Mouse (Mus musculus): ENCODE results near the gene Csnk2a1. TPM values are rescaled to one million over a fixed set of nuclear protein-coding genes. Genes with fewer than 3 reads are reported as not detected.
A peak's percentile ranks its signal among the peaks of the same experiment; 100 is the strongest.
"Not testable (repeated sequence)": the region's sequence is repeated elsewhere in the genome, so short reads cannot be mapped to it uniquely, and the experiment has no call there.

Csnk2a1 gene
- polyA plus RNA-seq, 1 experiment, result 70.2 TPM

DNA sequence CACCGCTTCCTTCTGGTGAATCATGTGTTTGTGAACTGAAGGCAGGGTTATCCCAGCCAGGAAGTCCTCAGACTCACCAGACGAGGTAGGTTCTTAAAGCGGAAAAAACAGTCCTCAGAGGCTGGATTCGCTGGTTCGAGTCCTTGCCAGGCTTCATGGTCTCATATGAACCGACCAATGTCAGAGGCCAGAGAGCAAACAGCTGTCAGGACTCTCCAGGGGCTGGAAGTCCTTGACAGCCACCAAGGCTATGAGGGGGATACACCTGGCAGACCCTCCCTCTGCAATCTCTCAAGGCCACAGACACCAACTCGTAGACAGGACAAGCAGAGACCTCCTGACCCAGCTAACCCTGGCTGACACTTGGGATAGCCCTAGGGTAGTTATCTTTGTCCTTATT lies 37.4 kb upstream of the Csnk2a1 start:
- TF ChIP-seq CTCF (IDR thresholded peaks at IDR 0.05; ENCODE audit: borderline replicate concordance, insufficient read depth, low read depth, low read length) (no peak), POLR2A (IDR thresholded peaks at IDR 0.05; ENCODE audit: borderline replicate concordance, insufficient read depth, low read length) (no peak)
- Histone ChIP-seq H3K27ac (ENCODE audit: insufficient read depth, low read length) (no peak overlapping the region), H3K4me1 (ENCODE audit: control insufficient read depth, insufficient read depth, low read length) (peaks cover 3% of the 10 kb centered on the region; the same call in 1 of the 2 replicates), H3K27me3 (ENCODE audit: control insufficient read depth, insufficient read depth, low read length) (no peaks in the 10 kb centered on the region), H3K4me3 (replicated peaks; ENCODE audit: insufficient read depth, low read depth, low read length) (no peak overlapping the region)
- no peak for DNase-seq
- 77% methylated on average over 7 of the region's 7 CpGs for WGBS

DNA sequence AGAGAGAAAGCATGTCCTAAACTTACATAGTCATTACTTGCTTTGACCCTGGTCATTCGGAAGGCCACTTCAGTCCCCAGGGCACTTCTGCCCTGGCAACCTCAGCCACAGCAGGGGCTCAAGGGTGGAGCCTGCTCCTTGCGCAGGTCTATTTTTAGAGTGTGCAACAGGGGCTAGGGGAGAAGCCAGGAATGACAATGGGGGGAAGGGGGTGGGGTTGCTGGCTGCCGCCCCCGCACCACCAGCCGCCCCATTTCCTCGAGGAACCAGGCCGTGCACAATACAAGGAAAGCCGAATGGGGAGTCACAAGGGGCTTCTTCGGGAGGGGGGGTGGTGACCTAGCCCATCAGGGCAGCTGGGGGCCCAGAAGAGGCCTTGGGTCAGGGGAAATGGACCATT lies 37.0 kb upstream of the Csnk2a1 start:
- H3K4me3 ChIP-seq (replicated peaks; ENCODE audit: insufficient read depth, low read depth, low read length), result no peak overlapping the region
- no peaks in the 10 kb centered on the region for H3K27me3 ChIP-seq (ENCODE audit: control insufficient read depth, insufficient read depth, low read length)
- H3K27ac ChIP-seq (ENCODE audit: insufficient read depth, low read length), result no peak overlapping the region
- DNase-seq, result no peak
- no peak for TF ChIP-seq POLR2A (IDR thresholded peaks at IDR 0.05; ENCODE audit: borderline replicate concordance, insufficient read depth, low read length)
- no peak for TF ChIP-seq CTCF (IDR thresholded peaks at IDR 0.05; ENCODE audit: borderline replicate concordance, insufficient read depth, low read depth, low read length)
- peaks cover 3% of the 10 kb centered on the region; the same call in 1 of the 2 replicates for H3K4me1 ChIP-seq (ENCODE audit: control insufficient read depth, insufficient read depth, low read length)
- 62% methylated on average over 9 of the region's 9 CpGs for WGBS

DNA sequence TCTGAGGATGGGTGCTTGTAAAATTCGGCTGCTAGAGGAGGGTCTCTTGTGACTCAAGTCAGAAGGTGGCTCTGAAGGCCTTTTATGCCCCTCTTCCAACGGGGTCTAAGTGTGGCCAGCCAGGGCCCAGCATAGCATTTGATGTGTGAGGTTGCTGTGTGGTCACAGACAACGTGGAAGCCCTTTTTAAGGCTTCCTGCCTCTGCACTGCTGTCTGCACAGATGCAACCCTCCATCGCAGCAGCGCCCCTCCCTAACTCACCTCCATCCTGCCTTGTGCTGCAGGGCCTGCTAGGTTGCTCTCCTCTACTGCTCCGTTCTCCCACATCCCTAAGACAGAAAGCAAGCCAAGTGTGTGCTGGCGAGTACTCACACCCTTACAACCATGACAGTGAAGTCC lies 36.5 kb upstream of the Csnk2a1 start:
- Histone ChIP-seq H3K27me3 (ENCODE audit: control insufficient read depth, insufficient read depth, low read length) (no peaks in the 10 kb centered on the region), H3K4me1 (ENCODE audit: control insufficient read depth, insufficient read depth, low read length) (peaks cover 3% of the 10 kb centered on the region; the same call in 1 of the 2 replicates), H3K27ac (ENCODE audit: insufficient read depth, low read length) (no peak overlapping the region), H3K4me3 (replicated peaks; ENCODE audit: insufficient read depth, low read depth, low read length) (no peak overlapping the region)
- no peak for DNase-seq
- WGBS, result 61% methylated on average over 7 of the region's 7 CpGs
- TF ChIP-seq CTCF (IDR thresholded peaks at IDR 0.05; ENCODE audit: borderline replicate concordance, insufficient read depth, low read depth, low read length) (no peak), POLR2A (IDR thresholded peaks at IDR 0.05; ENCODE audit: borderline replicate concordance, insufficient read depth, low read length) (no peak)

DNA sequence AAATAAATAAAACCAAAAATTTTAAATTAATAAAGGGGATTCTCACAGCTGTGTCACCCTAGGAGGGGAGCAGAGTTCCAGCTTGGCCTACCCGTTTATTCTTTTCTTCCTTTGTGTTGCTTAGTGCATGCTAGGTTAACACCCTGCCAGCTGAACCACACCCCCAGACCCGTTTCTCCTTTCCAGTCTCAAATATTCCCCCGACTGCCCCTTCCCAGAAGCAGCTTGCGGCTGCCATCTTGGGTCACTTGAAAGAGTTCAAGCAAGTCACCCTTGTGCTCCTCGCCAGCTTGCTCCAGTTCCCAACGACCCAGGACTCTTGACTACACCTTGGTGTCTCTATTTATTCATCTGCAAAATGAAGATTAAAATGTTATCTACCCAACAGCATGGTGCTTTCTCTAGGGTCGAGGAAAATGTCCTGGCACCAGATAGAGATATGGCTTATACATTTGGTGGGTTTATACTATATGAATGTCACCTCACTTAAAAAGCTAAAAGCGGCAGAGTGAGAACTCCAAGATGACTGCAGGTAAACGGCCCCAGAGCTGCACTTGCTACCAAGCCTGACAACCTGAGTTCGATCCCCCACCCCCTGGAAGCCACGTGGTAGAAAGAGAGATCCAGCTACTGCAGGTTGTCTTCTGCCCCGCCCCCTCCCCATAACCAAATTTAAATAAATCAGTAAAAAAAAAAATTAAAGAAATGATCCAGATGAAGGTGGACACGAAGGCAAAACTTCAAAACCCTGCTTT lies 33.9 kb upstream of the Csnk2a1 start:
- TF ChIP-seq POLR2A (IDR thresholded peaks at IDR 0.05; ENCODE audit: borderline replicate concordance, insufficient read depth, low read length), result no peak
- no peak for TF ChIP-seq CTCF (IDR thresholded peaks at IDR 0.05; ENCODE audit: borderline replicate concordance, insufficient read depth, low read depth, low read length)
- DNase-seq, result no peak
- WGBS, result 68% methylated on average over 13 of the region's 13 CpGs

DNA sequence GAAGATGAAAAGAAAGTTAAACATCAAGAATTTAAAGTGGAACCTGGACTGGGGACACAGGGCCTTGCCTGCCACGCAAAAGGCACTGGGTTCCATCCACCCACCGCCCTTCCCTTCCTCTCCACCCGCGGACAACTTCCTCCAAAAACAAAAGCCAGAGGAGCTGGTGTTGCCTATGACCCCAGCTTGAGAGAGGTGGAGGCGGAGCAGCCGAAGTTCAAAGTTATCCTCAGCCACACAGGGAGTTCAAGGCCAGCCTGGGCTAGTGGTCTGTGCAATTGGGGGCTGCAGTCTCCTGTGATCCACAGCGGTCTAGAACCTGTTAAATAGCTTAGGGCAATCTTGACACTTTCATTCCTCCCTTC lies 33.3 kb upstream of the Csnk2a1 start:
- Histone ChIP-seq H3K27ac (ENCODE audit: insufficient read depth, low read length) (no peak overlapping the region), H3K27me3 (ENCODE audit: control insufficient read depth, insufficient read depth, low read length) (no peaks in the 10 kb centered on the region), H3K4me1 (ENCODE audit: control insufficient read depth, insufficient read depth, low read length) (peaks cover 3% of the 10 kb centered on the region; the same call in 1 of the 2 replicates), H3K4me3 (replicated peaks; ENCODE audit: insufficient read depth, low read depth, low read length) (no peak overlapping the region)
- 73% methylated on average over 7 of the region's 7 CpGs for WGBS
- no peak for DNase-seq
- TF ChIP-seq POLR2A (IDR thresholded peaks at IDR 0.05; ENCODE audit: borderline replicate concordance, insufficient read depth, low read length) (no peak), CTCF (IDR thresholded peaks at IDR 0.05; ENCODE audit: borderline replicate concordance, insufficient read depth, low read depth, low read length) (no peak)

More for the DNA sequence above, 33.9 kb upstream of the Csnk2a1 start:
- H3K27ac ChIP-seq (ENCODE audit: insufficient read depth, low read length), result no peak overlapping the region
- peaks cover 3% of the 10 kb centered on the region; the same call in 1 of the 2 replicates for H3K4me1 ChIP-seq (ENCODE audit: control insufficient read depth, insufficient read depth, low read length)
- H3K27me3 ChIP-seq (ENCODE audit: control insufficient read depth, insufficient read depth, low read length), result no peaks in the 10 kb centered on the region
- no peak overlapping the region for H3K4me3 ChIP-seq (replicated peaks; ENCODE audit: insufficient read depth, low read depth, low read length)

DNA sequence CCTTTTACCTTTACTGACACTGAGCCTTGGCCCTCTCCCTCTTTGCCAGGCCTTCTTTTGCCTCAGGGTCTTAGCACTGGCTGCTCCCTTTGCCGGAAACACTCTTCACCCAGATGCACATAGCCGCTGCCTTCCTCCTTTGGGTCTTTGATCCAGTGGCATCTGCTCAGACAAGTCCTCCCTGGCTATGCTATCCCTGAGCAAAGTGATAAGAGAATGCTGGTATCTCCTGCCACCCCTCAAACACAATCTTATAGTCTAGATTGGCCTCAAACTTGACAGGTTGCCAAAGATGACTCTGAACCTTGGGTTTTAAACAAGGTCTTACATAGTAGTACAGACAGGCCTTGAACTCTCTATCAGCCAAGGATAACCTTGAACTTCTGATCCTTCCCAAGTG lies 32.1 kb upstream of the Csnk2a1 start:
- Histone ChIP-seq H3K27ac (ENCODE audit: insufficient read depth, low read length) (no peak overlapping the region), H3K4me1 (ENCODE audit: control insufficient read depth, insufficient read depth, low read length) (peaks cover 3% of the 10 kb centered on the region; the same call in 1 of the 2 replicates), H3K27me3 (ENCODE audit: control insufficient read depth, insufficient read depth, low read length) (no peaks in the 10 kb centered on the region), H3K4me3 (replicated peaks; ENCODE audit: insufficient read depth, low read depth, low read length) (no peak overlapping the region)
- 93% methylated on average over 2 of the region's 2 CpGs for WGBS
- DNase-seq, result no peak
- TF ChIP-seq CTCF (IDR thresholded peaks at IDR 0.05; ENCODE audit: borderline replicate concordance, insufficient read depth, low read depth, low read length) (no peak), POLR2A (IDR thresholded peaks at IDR 0.05; ENCODE audit: borderline replicate concordance, insufficient read depth, low read length) (no peak)

DNA sequence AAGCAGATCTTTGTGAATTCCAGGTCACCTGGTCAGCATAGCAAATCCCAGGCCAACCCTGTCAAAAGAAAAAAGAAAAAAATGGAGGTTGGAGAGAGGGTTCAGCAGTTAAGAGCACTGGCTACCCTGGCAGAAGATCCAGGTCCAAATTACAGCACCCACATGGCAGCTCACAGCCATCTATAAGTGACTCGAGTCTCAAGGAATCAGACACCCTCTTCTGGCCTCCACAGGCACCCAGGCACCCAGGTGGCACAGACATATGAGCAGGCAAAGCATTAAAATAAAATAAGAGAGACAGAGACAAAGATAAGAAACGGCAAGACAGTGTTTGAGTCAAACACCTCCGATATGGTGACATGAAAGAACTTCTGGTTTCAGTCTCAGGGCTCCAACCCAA lies 29.7 kb upstream of the Csnk2a1 start:
- no peak for TF ChIP-seq POLR2A (IDR thresholded peaks at IDR 0.05; ENCODE audit: borderline replicate concordance, insufficient read depth, low read length)
- TF ChIP-seq CTCF (IDR thresholded peaks at IDR 0.05; ENCODE audit: borderline replicate concordance, insufficient read depth, low read depth, low read length), result no peak
- 36% methylated on average over 3 of the region's 3 CpGs for WGBS
- DNase-seq, result no peak
- H3K4me1 ChIP-seq (ENCODE audit: control insufficient read depth, insufficient read depth, low read length), result no peaks in the 10 kb centered on the region
- H3K27me3 ChIP-seq (ENCODE audit: control insufficient read depth, insufficient read depth, low read length), result no peaks in the 10 kb centered on the region
- no peak overlapping the region for H3K27ac ChIP-seq (ENCODE audit: insufficient read depth, low read length)
- no peak overlapping the region for H3K4me3 ChIP-seq (replicated peaks; ENCODE audit: insufficient read depth, low read depth, low read length)

DNA sequence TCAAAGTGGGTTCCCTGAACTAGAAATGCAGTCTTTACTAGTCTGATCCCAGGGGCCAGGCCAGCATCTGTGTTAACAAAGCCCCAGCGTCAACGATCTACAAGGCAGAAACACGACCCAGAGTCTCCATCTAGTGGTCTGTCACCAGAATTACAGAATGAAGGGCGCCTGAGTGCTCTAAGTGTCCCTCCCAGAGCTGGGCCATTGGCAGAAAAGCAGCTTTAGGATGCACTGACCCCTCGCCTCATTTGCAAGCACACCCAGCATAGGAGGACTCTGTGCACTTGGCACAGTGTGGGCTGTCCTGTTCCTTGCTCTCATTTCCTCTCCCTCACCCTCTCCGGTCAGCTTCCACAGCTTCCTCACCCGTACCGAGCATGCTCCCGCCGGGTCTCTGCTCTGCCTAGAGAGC lies 29.3 kb upstream of the Csnk2a1 start:
- Histone ChIP-seq H3K27me3 (ENCODE audit: control insufficient read depth, insufficient read depth, low read length) (no peaks in the 10 kb centered on the region), H3K4me1 (ENCODE audit: control insufficient read depth, insufficient read depth, low read length) (no peaks in the 10 kb centered on the region), H3K27ac (ENCODE audit: insufficient read depth, low read length) (no peak overlapping the region), H3K4me3 (replicated peaks; ENCODE audit: insufficient read depth, low read depth, low read length) (no peak overlapping the region)
- 46% methylated on average over 10 of the region's 10 CpGs for WGBS
- DNase-seq, result peak; percentile 66 to 75
- TF ChIP-seq POLR2A (IDR thresholded peaks at IDR 0.05; ENCODE audit: borderline replicate concordance, insufficient read depth, low read length) (no peak), CTCF (IDR thresholded peaks at IDR 0.05; ENCODE audit: borderline replicate concordance, insufficient read depth, low read depth, low read length) (peak; percentile 89)

DNA sequence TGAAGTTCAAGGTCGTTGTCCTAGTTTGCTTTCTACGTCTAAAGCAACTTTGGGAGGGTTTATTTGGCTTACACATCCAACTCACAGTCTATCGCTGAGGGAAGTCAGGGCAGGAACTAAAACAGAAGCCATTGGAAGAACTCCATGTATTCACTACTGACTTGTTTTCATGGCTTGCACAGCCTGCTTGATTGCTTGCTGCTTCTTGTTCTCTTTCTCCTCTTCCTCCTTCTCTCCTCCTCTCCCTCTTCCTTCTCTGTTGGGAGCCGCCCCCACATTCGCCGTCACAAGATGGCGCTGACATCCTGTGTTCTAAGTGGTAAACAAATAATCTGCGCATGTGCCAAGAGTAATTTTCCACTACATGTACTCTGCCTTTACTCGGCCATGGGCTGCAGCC lies 20.5 kb upstream of the Csnk2a1 start:
- H3K27ac ChIP-seq (ENCODE audit: insufficient read depth, low read length); H3K4me1 ChIP-seq (ENCODE audit: control insufficient read depth, insufficient read depth, low read length); H3K27me3 ChIP-seq (ENCODE audit: control insufficient read depth, insufficient read depth, low read length); DNase-seq; H3K4me3 ChIP-seq (replicated peaks; ENCODE audit: insufficient read depth, low read depth, low read length): not testable (repeated sequence)
- WGBS, result 93% methylated on average over 8 of the region's 9 CpGs
